Mouse (Mus musculus) liver, adult 2 months (tissue): ENCODE data around the gene Gm10197. TPM values are rescaled to one million over a fixed set of nuclear protein-coding genes. Genes with fewer than 3 reads are reported as not detected.
A peak's percentile ranks its signal among the peaks of the same experiment; 100 is the strongest.

ENCODE experiments used
- DNase-seq: peaks from one replicate; pipeline ENCODE4 v3.0.0-alpha.2; 2011; ENCODE audit warnings: low read depth, low spot score; ENCODE audit errors: extremely low read depth
- H3K27ac ChIP-seq: fragments of 200-500 bp; replicated peaks from 2 replicates; pipeline ENCODE4 v1.5.1; 2012; ENCODE audit warnings: low read depth, mild to moderate bottlenecking, control low read depth, inconsistent platforms, low read length; ENCODE audit not compliant: insufficient read depth
- H3K27me3 ChIP-seq: fragments of 200-500 bp; 2 replicates; pipeline ENCODE4 v1.6.1; 2012; ENCODE audit warnings: mild to moderate bottlenecking, moderate library complexity, low read length, inconsistent platforms; ENCODE audit not compliant: control insufficient read depth, insufficient read depth
- H3K36me3 ChIP-seq: fragments of 200-500 bp; 2 replicates; pipeline ENCODE4 v1.6.1; 2012; ENCODE audit warnings: low read length, inconsistent platforms; ENCODE audit not compliant: control insufficient read depth, insufficient read depth
- H3K4me1 ChIP-seq: fragments of 200-500 bp; 2 replicates; pipeline ENCODE4 v1.6.1; 2011; ENCODE audit warnings: low read length; ENCODE audit not compliant: control insufficient read depth, insufficient read depth
- H3K4me3 ChIP-seq: fragments of 200-500 bp; 2 replicates; pipeline ENCODE4 v1.5.1; 2011; ENCODE audit warnings: low read depth, mild to moderate bottlenecking, control low read depth, low read length, moderate library complexity; ENCODE audit not compliant: insufficient read depth
- H3K79me2 ChIP-seq: fragments of 200-500 bp; 2 replicates; pipeline ENCODE4 v1.6.1; 2012; ENCODE audit warnings: inconsistent platforms, mild to moderate bottlenecking, low read length, moderate library complexity; ENCODE audit not compliant: control insufficient read depth, insufficient read depth
- H3K9ac ChIP-seq: fragments of 200-500 bp; 2 replicates; pipeline ENCODE4 v1.6.1; 2012; ENCODE audit warnings: low read depth, mild to moderate bottlenecking, control low read depth, inconsistent platforms, low read length
- CTCF ChIP-seq: fragments of 200-500 bp; IDR thresholded peaks from 2 replicates; pipeline ENCODE4 v1.5.1; 2011; ENCODE audit warnings: low read depth, low read length, control low read depth
- POLR2A ChIP-seq: fragments of 200-500 bp; IDR thresholded peaks from 2 replicates; pipeline ENCODE4 v1.6.1; 2011; ENCODE audit warnings: low read length, control low read depth; ENCODE audit not compliant: insufficient read depth; ENCODE audit errors: extremely low read depth
- WGBS: fragments of 180-500 bp; shearing (Covaris S2); methylation state at CpG from one replicate; pipeline ENCODE4 v1.1.7; 2018; 5-methylcytosine and 5-hydroxymethylcytosine counted together
- polyA plus RNA-seq: library from polyadenylated mRNA; depleted of rRNA; stranded (reverse); fragments of >200 nt; gene quantifications from 2 replicates; pipeline ENCODE4 v1.2.3, GENCODE M21; 2012
- total RNA-seq: library from RNA; depleted of rRNA; stranded (reverse); fragments of >200 nt; gene quantifications from 2 replicates; pipeline ENCODE4 v1.2.3, GENCODE M21; 2014

Gm10197 gene
- total and polyA plus RNA-seq, 2 experiments: not detected

GRCm38 (mm10) chr19:53333730-53334129, 37.8 kb downstream of the Gm10197 start:
- Histone ChIP-seq H3K27me3 (no peaks in the 10 kb centered on the region), H3K4me1 (peaks cover 5% of the 10 kb centered on the region; the same call in 1 of the 2 replicates), H3K36me3 (peaks cover 3% of the 10 kb centered on the region; the same call in 1 of the 2 replicates), H3K9ac (no peak overlapping the region), H3K27ac (no peak overlapping the region), H3K4me3 (no peak overlapping the region), H3K79me2 (no peaks in the 10 kb centered on the region)
- no peak for TF ChIP-seq POLR2A
- TF ChIP-seq CTCF: no peak
- 95% methylated on average over 6 of the region's 6 CpGs for WGBS
- no peak for DNase-seq

GRCm38 (mm10) chr19:53331882-53332500, 39.6 kb downstream of the Gm10197 start:
- WGBS: 82% methylated on average over 21 of the region's 21 CpGs
- Histone ChIP-seq H3K27ac (0 out of 2 replicates have a peak overlapping the region, but pooled peaks have one; percentile 25), H3K27me3 (no peaks in the 10 kb centered on the region), H3K79me2 (no peaks in the 10 kb centered on the region), H3K4me1 (peaks cover 5% of the 10 kb centered on the region; the same call in 1 of the 2 replicates), H3K9ac (no peak overlapping the region), H3K36me3 (peaks cover 3% of the 10 kb centered on the region; the same call in 1 of the 2 replicates), H3K4me3 (no peak overlapping the region)
- no peak for DNase-seq
- no peak for TF ChIP-seq CTCF

DNA sequence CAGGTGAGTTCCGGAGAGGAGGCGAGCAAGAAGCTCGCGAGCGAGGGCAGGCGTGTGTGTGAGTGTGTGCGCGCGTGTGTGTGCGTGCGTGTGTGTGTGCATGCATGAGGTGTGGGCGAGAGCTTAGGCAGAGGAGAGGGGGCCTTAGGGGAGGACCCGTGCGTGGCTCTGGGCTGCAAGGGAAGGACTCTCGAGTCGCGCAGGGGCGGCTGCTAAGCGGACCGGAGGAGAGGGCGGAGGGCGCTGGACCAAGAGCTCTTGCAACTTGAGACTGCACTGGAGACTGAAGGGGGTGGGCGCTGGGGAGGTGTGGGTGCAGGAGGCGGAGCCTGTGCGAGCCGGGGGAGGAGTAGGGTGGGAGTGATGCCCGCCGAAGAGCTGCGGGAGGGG, 41.6 kb downstream of the Gm10197 start:
- H3K27me3 ChIP-seq: no peaks in the 10 kb centered on the region
- H3K36me3 ChIP-seq: peaks cover 3% of the 10 kb centered on the region; the same call in 1 of the 2 replicates
- peak overlapping the region; percentile 48 for H3K27ac ChIP-seq
- WGBS: under 1% methylated on average over 29 of the region's 29 CpGs
- no peak for DNase-seq
- peaks cover 5% of the 10 kb centered on the region; the same call in 1 of the 2 replicates for H3K4me1 ChIP-seq
- H3K79me2 ChIP-seq: no peaks in the 10 kb centered on the region
- peak overlapping the region; percentile 96 for H3K4me3 ChIP-seq
- TF ChIP-seq POLR2A: no peak
- TF ChIP-seq CTCF: no peak
- peak overlapping the region; percentile 95 for H3K9ac ChIP-seq

GRCm38 (mm10) chr19:53329221-53329991, 42.2 kb downstream of the Gm10197 start:
- Histone ChIP-seq H3K36me3 (peaks cover 3% of the 10 kb centered on the region; the same call in 1 of the 2 replicates), H3K79me2 (no peaks in the 10 kb centered on the region), H3K27ac (peak overlapping the region; percentile 48), H3K27me3 (no peaks in the 10 kb centered on the region), H3K4me3 (peak overlapping the region; percentile 96), H3K4me1 (peaks cover 5% of the 10 kb centered on the region; the same call in 1 of the 2 replicates), H3K9ac (peak overlapping the region; percentile 95)
- TF ChIP-seq POLR2A (peak; percentile 14; the same call in 1 of the 2 replicates), CTCF (peak; percentile 76)
- peak; percentile 79 for DNase-seq
- WGBS: under 1% methylated on average over 81 of the region's 106 CpGs

DNA sequence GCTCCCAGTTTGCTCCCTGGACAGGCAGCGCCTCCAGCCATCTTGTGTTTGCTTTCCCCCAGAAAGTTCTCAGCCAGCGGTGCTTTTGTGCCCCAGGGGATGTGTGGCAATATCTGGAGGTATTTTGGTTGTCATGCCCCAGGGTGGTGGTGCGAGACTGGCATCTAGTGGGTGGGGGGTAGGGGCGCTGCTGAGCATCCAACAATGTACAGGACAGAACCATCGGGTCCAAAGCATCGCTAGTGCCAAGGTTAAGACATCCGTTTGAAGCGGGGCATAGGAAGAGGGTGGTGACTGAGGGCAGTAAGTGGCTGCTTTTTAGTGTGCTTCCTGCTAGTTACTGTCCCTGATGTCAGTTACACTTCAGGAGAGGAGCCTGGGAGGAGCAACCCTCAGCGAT, 43.5 kb downstream of the Gm10197 start:
- WGBS: 68% methylated on average over 9 of the region's 9 CpGs
- H3K9ac ChIP-seq: no peak overlapping the region
- no peaks in the 10 kb centered on the region for H3K79me2 ChIP-seq
- DNase-seq: no peak
- H3K4me1 ChIP-seq: peaks cover 5% of the 10 kb centered on the region; the same call in 1 of the 2 replicates
- H3K4me3 ChIP-seq: no peak overlapping the region
- no peaks in the 10 kb centered on the region for H3K27me3 ChIP-seq
- no peak overlapping the region for H3K27ac ChIP-seq
- TF ChIP-seq CTCF (peak; percentile 29; the same call in 1 of the 2 replicates), POLR2A (no peak)
- H3K36me3 ChIP-seq: peaks cover 3% of the 10 kb centered on the region; the same call in 1 of the 2 replicates
